Mouse (Mus musculus): ENCODE results near the gene Stard5. TPM values are rescaled to one million over a fixed set of nuclear protein-coding genes. Genes with fewer than 3 reads are reported as not detected.

Stard5 gene
- total RNA-seq (2023) = 10.1 TPM

DNA sequence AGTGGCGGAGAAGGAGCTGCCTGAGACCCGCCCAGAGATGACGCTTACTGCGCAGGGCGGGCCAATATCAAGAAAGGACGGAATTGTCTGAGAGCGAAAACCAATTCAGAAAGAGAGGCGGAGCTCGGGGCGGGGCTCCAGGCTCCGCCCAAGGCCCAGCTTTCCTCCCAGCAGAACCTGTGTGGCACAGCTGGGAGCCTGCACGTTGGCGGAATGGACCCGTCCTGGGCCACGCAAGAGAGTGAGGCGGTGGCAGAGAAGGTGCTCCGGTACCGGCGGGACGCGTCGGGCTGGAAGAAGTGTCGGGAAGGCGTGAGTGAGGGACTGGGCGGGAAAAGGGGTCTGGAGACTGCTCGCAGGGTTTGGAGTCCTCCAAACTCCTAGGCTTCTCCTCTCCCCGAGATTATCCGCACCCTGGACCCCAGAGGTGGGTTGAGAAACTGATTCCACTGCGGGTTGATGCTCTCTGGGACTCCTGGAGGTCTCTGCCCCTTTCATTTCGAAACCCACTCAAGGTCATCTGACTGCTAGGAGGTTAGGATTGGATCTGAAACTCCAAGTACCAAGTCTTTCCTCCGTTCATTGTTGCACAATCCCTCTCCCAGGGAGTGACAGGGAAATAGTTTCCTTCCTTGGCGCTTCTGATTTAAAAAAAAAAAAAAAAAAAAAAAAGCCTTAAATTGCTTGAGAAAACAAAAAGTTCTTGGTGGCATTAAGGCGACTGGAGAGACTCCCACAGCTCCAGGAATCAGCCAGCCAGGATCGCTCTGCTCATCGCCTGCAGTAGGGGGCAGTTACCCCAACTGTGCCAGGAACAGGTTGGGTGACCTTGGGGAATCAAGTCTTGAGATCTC, at the start of gene Stard5:
Gene Stard5 (plus strand): TSS at position 132 of the 854 bp plus-strand sequence.

DNA sequence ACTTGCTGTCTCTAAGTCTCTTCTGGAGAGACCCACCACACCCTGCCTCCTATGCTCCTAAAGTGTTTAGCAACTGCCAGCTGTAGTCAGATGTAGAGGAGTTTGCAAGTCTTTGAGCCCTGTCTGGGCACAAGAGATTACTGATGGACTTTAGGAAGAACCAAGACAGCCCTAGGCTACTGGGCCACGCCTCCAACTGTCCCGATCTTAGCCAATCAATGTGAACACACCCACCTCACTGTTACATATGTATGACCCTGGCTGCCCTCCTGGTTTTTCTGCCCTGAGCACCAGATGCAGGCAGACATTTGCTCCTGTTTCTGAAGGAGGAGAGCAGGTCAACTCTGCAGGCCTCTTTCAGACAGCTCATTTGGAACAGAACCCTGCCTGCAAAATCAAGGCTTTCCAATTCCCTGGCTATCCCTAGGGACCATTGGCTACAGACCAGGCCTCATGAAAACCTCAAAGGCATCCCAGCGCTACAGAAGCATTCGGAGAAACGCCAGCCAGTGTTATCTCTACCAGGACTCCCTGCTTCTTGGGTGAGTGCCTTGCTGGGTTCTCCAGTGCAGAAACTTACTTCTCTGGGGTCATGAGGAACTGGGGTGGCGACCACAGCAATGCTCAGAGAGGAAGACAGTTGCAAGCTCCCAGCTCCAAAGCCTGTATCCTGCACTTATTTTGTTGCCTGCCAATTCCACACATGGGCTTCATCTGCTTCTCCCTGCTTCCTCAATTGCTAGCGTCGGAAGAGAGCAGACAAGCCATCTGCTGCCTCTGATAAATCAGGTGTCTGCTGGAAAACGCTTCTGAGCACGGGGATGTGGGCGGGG, 46.9 kb upstream of the Stard5 start, which contains the start of gene Tmc3:
Gene Tmc3 (plus strand): TSS at position 289 of the 833 bp plus-strand sequence.

Other genes starting within 250 kb of the Stard5 start
- 0.37 TPM for gene Tmc3, start 47.0 kb upstream of the Stard5 start, total RNA-seq (2023)
- gene Il16, start 113.8 kb downstream of the Stard5 start, total RNA-seq (2023) = 173 TPM
- not detected for gene Cfap161, start 162.9 kb downstream of the Stard5 start, total RNA-seq (2023)